Mouse (Mus musculus) CH12.LX (cell line): ENCODE data around the gene Ttyh2. TPM values are rescaled to one million over a fixed set of nuclear protein-coding genes. Genes with fewer than 3 reads are reported as not detected.
"Not testable (repeated sequence)": the region's sequence is repeated elsewhere in the genome, so short reads cannot be mapped to it uniquely, and the experiment has no call there.

ENCODE experiments used
- DNase-seq: peaks from one replicate; pipeline ENCODE4 v3.0.0-alpha.2; 2013; ENCODE audit errors: extremely low read depth
- H3K27ac ChIP-seq: 2 replicates; pipeline ENCODE4 v1.5.1; 2012; ENCODE audit warnings: low read depth, mild to moderate bottlenecking, control low read depth, moderate library complexity; ENCODE audit not compliant: insufficient read depth
- H3K27me3 ChIP-seq: replicated peaks from 2 replicates; pipeline ENCODE3; 2012; ENCODE audit warnings: inconsistent platforms
- H3K36me3 ChIP-seq, 2 experiments: replicated peaks in 1 of 2; 2 replicates each; pipeline versions ENCODE3 to v1.6.1; 2012; ENCODE audit warnings: inconsistent platforms in 1 of 2, low read length in 1 of 2, mild to moderate bottlenecking in 1 of 2, mixed read lengths in 1 of 2, moderate library complexity in 1 of 2; ENCODE audit not compliant: control insufficient read depth in 1 of 2, insufficient read depth in 1 of 2
- H3K4me1 ChIP-seq, 2 experiments: 2 replicates each; pipeline ENCODE4 v1.6.1; 2012; ENCODE audit warnings: inconsistent platforms in 1 of 2, moderate library complexity in 1 of 2; ENCODE audit not compliant: insufficient read depth in 2 of 2, control insufficient read depth in 1 of 2
- H3K4me2 ChIP-seq: 2 replicates; pipeline ENCODE4 v1.6.1; 2012; ENCODE audit warnings: low read depth, mild to moderate bottlenecking, control low read depth; ENCODE audit not compliant: poor library complexity, insufficient read depth, severe bottlenecking
- H3K4me3 ChIP-seq, 3 experiments: fragments of 150-350 bp in 1 of 3; sonication (generic) in 1 of 3; replicated peaks in 1 of 3; 2 replicates each; pipeline versions ENCODE3 to v1.5.1; 2011 to 2012; ENCODE audit warnings: low read depth in 2 of 3, low read length in 2 of 3, mild to moderate bottlenecking in 2 of 3, moderate library complexity in 2 of 3, control low read depth in 1 of 3, improper control_type of control experiment in 1 of 3, inconsistent platforms in 1 of 3, mixed read lengths in 1 of 3; ENCODE audit not compliant: poor library complexity in 1 of 3
- H3K79me2 ChIP-seq: replicated peaks from 2 replicates; pipeline ENCODE4 v1.6.1; 2012; ENCODE audit warnings: mild to moderate bottlenecking, moderate library complexity; ENCODE audit not compliant: control insufficient read depth, poor library complexity, insufficient read depth, severe bottlenecking; ENCODE audit errors: extremely low read depth
- H3K9ac ChIP-seq: 2 replicates; pipeline ENCODE4 v1.6.1; 2012; ENCODE audit warnings: low read depth, mild to moderate bottlenecking, control low read depth, moderate library complexity; ENCODE audit not compliant: insufficient read depth
- H3K9me3 ChIP-seq: replicated peaks from 2 replicates; pipeline ENCODE3; 2012; ENCODE audit warnings: low read length, inconsistent platforms, mixed read lengths
- BHLHE40 ChIP-seq: IDR thresholded peaks from 2 replicates; pipeline ENCODE4 v1.6.1; 2011; ENCODE audit warnings: mild to moderate bottlenecking, low read depth, low read length, improper control_type of control experiment
- CHD1 ChIP-seq: IDR thresholded peaks from 2 replicates; pipeline ENCODE4 v1.6.1; 2012; ENCODE audit warnings: low read depth, low read length, improper control_type of control experiment, inconsistent platforms
- CHD2 ChIP-seq: IDR thresholded peaks from 2 replicates; pipeline ENCODE4 v1.6.1; 2011; ENCODE audit warnings: low read length, improper control_type of control experiment
- TCF12 ChIP-seq: IDR thresholded peaks from 2 replicates; pipeline ENCODE4 v1.6.1; 2014; ENCODE audit warnings: low read depth, mild to moderate bottlenecking, inconsistent platforms, low read length, improper control_type of control experiment
- ZNF384 ChIP-seq: IDR thresholded peaks from 2 replicates; pipeline ENCODE4 v1.6.1; 2012; ENCODE audit warnings: low read depth, low read length, improper control_type of control experiment, inconsistent platforms
- dilution Hi-C: fragments of 300-500 bp; cut with MboI; formaldehyde crosslinking; loops from 2 replicates; pipeline ENCODE4 v1.14.3; 2020; ENCODE audit warnings: low sequenced_read_pairs; ENCODE audit not compliant: extremely low pct_unique_long_range_greater_than_20kb, extremely low pct_ligation_motif_present
- in situ Hi-C: fragments of 300-500 bp; cut with MboI; formaldehyde crosslinking; loops from 3 replicates; pipeline ENCODE4 v1.14.3; 2019; ENCODE audit warnings: low sequenced_read_pairs, low pct_ligation_motif_present, low pct_unique_long_range_greater_than_20kb, mixed read lengths
- polyA plus RNA-seq: library from polyadenylated mRNA; unstranded; fragments of >175 nt; gene quantifications from 2 replicates; pipeline ENCODE4 v1.2.1, GENCODE M21; 2012; ENCODE audit warnings: low read depth; ENCODE audit not compliant: insufficient read length
- total RNA-seq, 2 experiments: library from RNA; depleted of rRNA; stranded (reverse); fragments of 300-350 nt in 1 of 2; fragments of >200 nt in 1 of 2; gene quantifications; 2 replicates each; pipeline ENCODE4 v1.2.3; 2012 to 2014

Ttyh2 gene
- total and polyA plus RNA-seq, 3 experiments: 0.82 to 2.4 (median 1.4) TPM

- H3K4me2 ChIP-seq: peak overlapping the region; percentile 38; the same call in 1 of the 2 replicates
- peaks cover 42 to 55% of the 10 kb centered on the region in 2 experiments for H3K36me3 ChIP-seq
- H3K27ac ChIP-seq, H3K27me3 ChIP-seq, H3K9ac ChIP-seq, DNase-seq: not testable (repeated sequence)
- H3K79me2 ChIP-seq: peaks cover 18% of the 10 kb centered on the region
- peaks cover 12 to 61% of the 10 kb centered on the region in 2 experiments for H3K4me1 ChIP-seq
- TF ChIP-seq ZNF384: peak; percentile 57; the same call in 1 of the 2 replicates
- TF ChIP-seq, all 38 proteins: peak for 1; not testable (repeated sequence) for 37
- in situ Hi-C loops: loop anchor here (5.0 to 25.0 kb wide), 2 partner anchors 58 to 962 kb away; partner anchors contain the start of gene Cpsf4l
- dilution Hi-C loops, H3K4me3 ChIP-seq, H3K9me3 ChIP-seq: not testable (repeated sequence)
Measured at GRCm38 (mm10) chr11:114674796-114675195, 435 bp upstream of the Ttyh2 start.

DNA sequence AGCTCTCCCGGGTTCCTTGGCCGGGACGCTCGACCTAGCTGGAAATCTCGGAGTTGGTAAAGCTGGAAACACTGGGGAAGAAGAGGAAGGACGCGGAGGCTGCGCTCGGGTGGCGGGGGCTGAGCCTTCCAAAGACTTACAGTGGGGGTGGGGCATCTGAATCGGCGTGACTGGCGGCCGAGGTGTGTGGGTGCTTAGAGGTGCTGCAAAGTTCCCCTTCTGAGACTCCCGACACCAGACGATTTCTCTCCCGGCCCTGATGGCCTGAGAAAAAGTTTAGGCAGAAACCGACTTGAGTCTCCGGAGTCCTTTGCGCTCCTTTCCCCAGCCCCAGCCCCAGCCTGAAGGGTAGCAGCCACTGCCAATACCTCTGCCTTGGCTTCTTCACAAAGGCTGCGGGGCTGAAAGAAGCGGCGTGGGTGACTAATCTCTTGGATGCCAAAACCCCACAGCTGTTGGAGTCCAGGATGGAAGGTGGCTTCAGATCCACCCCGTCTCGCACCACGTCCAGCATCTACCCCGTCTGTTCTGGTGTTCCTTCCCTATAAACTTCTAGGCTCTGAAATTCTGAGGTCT, 683 bp downstream of the Ttyh2 start:
- peaks cover 31 to 50% of the 10 kb centered on the region in 2 experiments for H3K36me3 ChIP-seq
- H3K4me3 ChIP-seq: peak overlapping the region; percentile 44 to 59 (median 54)
- no peak overlapping the region for H3K27ac ChIP-seq
- H3K9ac ChIP-seq: 0 out of 2 replicates have a peak overlapping the region, but pooled peaks have one; percentile 0
- in situ Hi-C loops (no loop called here), dilution Hi-C loops (no loop called here)
- no peak for DNase-seq
- H3K9me3 ChIP-seq: no peaks in the 10 kb centered on the region
- H3K79me2 ChIP-seq: peaks cover 7% of the 10 kb centered on the region
- peak overlapping the region; percentile 38 for H3K4me2 ChIP-seq
- H3K4me1 ChIP-seq: peaks cover 7 to 60% of the 10 kb centered on the region in 2 experiments
- H3K27me3 ChIP-seq: no peaks in the 10 kb centered on the region
- 0 out of 2 replicates have a peak, but pooled peaks have one; percentile 4 for TF ChIP-seq BHLHE40
- no peak for TF ChIP-seq TCF12
- TF ChIP-seq CHD2: peak; percentile 15; the same call in 1 of the 2 replicates

GRCm38 (mm10) chr11:114676431-114676830, 1.2 kb downstream of the Ttyh2 start:
- in situ Hi-C loops (no loop called here), dilution Hi-C loops (no loop called here)
- peaks cover 2% of the 10 kb centered on the region for H3K79me2 ChIP-seq
- peaks cover 4 to 59% of the 10 kb centered on the region in 2 experiments; a peak in 3 of 4 replicates for H3K4me1 ChIP-seq
- no peaks in the 10 kb centered on the region for H3K27me3 ChIP-seq
- no peak for DNase-seq
- no peak overlapping the region for H3K27ac ChIP-seq
- TF ChIP-seq CHD1: no peak
- H3K9ac ChIP-seq: no peak overlapping the region
- H3K4me3 ChIP-seq: no peak overlapping the region
- H3K36me3 ChIP-seq: peaks cover 26 to 49% of the 10 kb centered on the region in 2 experiments
- no peaks in the 10 kb centered on the region for H3K9me3 ChIP-seq
- H3K4me2 ChIP-seq: no peak overlapping the region
